Mouse (Mus musculus): ENCODE measurements at regions not wholly inside any gene's neighbourhood (a gene's known extent, or its start where the extent isn't known, plus 50 kb on each side); places are given as distances from the start of the nearest gene placed in this dataset.

DNA sequence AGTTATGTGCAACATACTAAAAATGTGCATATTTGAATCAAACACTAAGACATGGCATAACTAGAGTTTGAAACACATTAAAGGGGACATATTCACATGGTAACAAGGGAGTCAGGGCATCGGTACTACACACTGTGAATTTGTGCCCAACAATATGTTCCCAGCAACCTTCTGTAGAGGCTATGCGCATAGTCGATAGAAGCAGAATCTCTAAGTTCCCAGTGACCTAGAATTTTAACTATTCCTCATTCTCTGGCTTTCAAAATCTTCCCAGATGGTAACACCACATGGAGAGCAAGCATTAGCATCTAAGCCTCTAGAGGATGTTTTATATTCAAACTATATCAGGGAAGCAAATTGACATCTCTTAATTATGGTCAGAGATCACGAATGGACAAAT lies 1614.7 kb downstream of the Stim2 start:
- DNase-seq (ENCODE audit: low spot score in 2 of 2) = peak in 1 of 2 experiments; percentile 17

Measured in right cerebral cortex, postnatal 10 days (tissue).